Mouse (Mus musculus) forebrain, postnatal 0 days (tissue): ENCODE results near the gene Fcer1g. TPM values are rescaled to one million over a fixed set of nuclear protein-coding genes. Genes with fewer than 3 reads are reported as not detected.

Experiments
- ATAC-seq: fragments of 200-750 bp; cut with Nextera tagmentation; 2 replicates; pipeline ENCODE4 v1.8.0; 2017; ENCODE audit warnings: mild to moderate bottlenecking, moderate library complexity
- DNase-seq: peaks from one replicate; pipeline ENCODE4 v3.0.0-alpha.2; 2015
- H3K27ac ChIP-seq: fragments of 300-500 bp; sonication (generic); 2 replicates; pipeline ENCODE4 v1.5.1; 2014; ENCODE audit warnings: low read depth, mild to moderate bottlenecking, antibody characterized with exemption, low read length, moderate library complexity, mixed read lengths
- H3K27me3 ChIP-seq: fragments of 300-500 bp; sonication (generic); 2 replicates; pipeline ENCODE4 v1.6.1; 2014; ENCODE audit warnings: mild to moderate bottlenecking, low read length, mixed read lengths; ENCODE audit not compliant: insufficient read depth
- H3K36me3 ChIP-seq: fragments of 300-500 bp; sonication (generic); 2 replicates; pipeline ENCODE4 v1.6.1; 2014; ENCODE audit warnings: mild to moderate bottlenecking, moderate library complexity; ENCODE audit not compliant: insufficient read depth
- H3K4me1 ChIP-seq: fragments of 300-500 bp; sonication (generic); 2 replicates; pipeline ENCODE4 v1.6.1; 2014; ENCODE audit warnings: antibody characterized with exemption; ENCODE audit not compliant: insufficient read depth
- H3K4me2 ChIP-seq: fragments of 300-500 bp; sonication (generic); 2 replicates; pipeline ENCODE4 v1.6.1; 2014; ENCODE audit warnings: low read depth, mild to moderate bottlenecking, moderate library complexity
- H3K4me3 ChIP-seq: fragments of 300-500 bp; sonication (generic); 2 replicates; pipeline ENCODE4 v1.5.1; 2014; ENCODE audit warnings: low read depth, low read length, mixed read lengths
- H3K9ac ChIP-seq: fragments of 300-500 bp; sonication (generic); 2 replicates; pipeline ENCODE4 v1.6.1; 2014; ENCODE audit warnings: mild to moderate bottlenecking
- H3K9me3 ChIP-seq: fragments of 300-500 bp; sonication (generic); 2 replicates; pipeline ENCODE4 v1.6.1; 2016; ENCODE audit warnings: low read length
- CTCF ChIP-seq: sonication (generic); IDR thresholded peaks from 2 replicates; pipeline ENCODE4 v1.5.1; 2016; ENCODE audit warnings: antibody characterized with exemption, control low read depth, low read depth
- WGBS: fragments of 180-500 bp; shearing (Covaris S2); extraction: QIAGEN DNeasy Blood & Tissue Kit; methylation state at CpG from one replicate; pipeline ENCODE4 v1.1.7; 2014; 5-methylcytosine and 5-hydroxymethylcytosine counted together
- polyA plus RNA-seq: library from polyadenylated mRNA; unstranded; fragments of >200 nt; fragmentation: Nextera tagmentation; extraction: Ambion mirVana; gene quantifications from 2 replicates; pipeline ENCODE4 v1.2.1, GENCODE M21; 2015
- total RNA-seq: library from RNA; depleted of rRNA; stranded (reverse); fragments of >200 nt; gene quantifications from 2 replicates; pipeline ENCODE4 v1.2.3, GENCODE M21; 2014

Fcer1g gene
- total and polyA plus RNA-seq, 2 experiments from 2014 or later: 11.2 to 33.2 TPM

DNA sequence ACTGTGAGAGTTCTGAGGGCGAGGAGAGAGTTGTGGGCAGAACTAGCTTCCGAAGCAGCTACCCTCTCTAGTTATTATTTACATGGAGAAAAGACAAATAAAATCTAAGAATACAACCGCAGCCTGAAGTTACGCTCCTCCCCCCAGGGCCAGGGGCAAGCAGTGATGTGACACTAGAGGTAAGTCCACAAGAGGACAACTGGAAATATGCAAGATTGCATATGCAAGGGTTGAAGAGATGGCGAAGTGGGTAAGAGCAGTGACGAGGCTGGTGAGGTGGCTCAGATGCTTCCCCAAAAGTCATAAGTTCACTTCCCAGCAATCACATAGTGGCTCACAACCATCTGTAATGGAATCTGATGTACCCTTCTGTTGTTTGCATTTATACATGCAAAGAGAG lies 11.0 kb downstream of the Fcer1g start:
- Histone ChIP-seq H3K4me3 (peak overlapping the region; percentile 56; the same call in 1 of the 2 replicates), H3K4me1 (peaks cover 9% of the 10 kb centered on the region), H3K9ac (no peak overlapping the region), H3K4me2 (peak overlapping the region; percentile 83; the same call in 1 of the 2 replicates), H3K27ac (0 out of 2 replicates have a peak overlapping the region, but pooled peaks have one; percentile 35), H3K9me3 (no peaks in the 10 kb centered on the region), H3K36me3 (peaks cover 18% of the 10 kb centered on the region), H3K27me3 (no peaks in the 10 kb centered on the region)
- WGBS: 83% methylated on average over 6 of the region's 6 CpGs
- TF ChIP-seq CTCF: no peak
- DNase-seq: no peak
- ATAC-seq: no peak

DNA sequence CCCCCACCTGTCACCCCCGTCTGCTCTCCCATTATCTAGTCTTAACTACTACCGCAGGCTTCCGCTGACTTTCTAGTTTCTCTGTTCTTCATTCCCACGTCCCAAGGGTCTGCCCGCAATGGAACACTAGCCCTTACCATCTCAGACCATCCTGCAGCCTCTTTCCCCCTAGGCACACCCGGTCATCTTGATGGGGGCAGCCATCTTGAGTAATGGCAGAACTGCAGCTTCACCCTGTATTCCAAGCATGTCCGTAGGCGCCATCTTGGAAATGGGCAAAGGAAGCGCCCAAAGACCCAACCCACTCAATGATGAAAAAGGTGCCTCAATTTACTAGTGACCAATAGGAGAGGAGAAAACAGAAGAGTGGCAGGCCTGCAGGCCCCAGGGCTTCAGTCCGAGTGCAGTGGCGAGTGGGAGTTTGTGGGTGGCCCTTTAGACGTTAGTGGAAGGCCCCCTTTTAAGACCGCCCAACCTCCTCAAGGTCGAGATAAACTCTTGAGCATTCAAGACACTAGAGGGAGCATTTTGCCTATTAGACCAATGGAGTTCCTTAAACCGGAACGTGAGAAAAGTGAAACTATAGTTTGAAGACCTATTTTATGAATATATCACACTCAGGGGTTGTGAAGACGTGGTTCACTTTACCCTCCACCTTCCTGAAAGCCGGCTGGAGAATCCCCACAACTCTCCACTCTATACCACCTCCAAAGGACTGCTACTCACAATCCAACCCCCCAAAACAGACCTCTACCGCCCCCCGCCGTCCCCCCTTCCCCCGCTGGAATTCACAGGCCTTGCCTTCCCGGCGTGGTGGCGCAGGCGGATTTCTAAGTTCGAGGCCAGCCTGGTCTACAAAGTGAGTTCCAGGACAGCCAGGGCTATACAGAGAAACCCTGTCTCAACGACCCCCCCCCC lies 11.7 kb downstream of the Fcer1g start, which contains the start of gene Tomm40l:
Gene Tomm40l (minus strand): TSS at position 277 of the 918 bp plus-strand sequence.
- peak; percentile 97 for ATAC-seq
- peak; percentile 70 for TF ChIP-seq CTCF
- DNase-seq: peak; percentile 96
- peak within 1 kb of the TSS; percentile 47 for H3K9ac ChIP-seq
- peaks cover 9% of the 10 kb centered on the region for H3K4me1 ChIP-seq
- peaks cover 21% of the 10 kb centered on the region for H3K36me3 ChIP-seq
- H3K27me3 ChIP-seq: no peaks in the 10 kb centered on the region
- peak within 1 kb of the TSS; percentile 56 for H3K4me3 ChIP-seq
- H3K27ac ChIP-seq: 0 out of 2 replicates have a peak within 1 kb of the TSS, but pooled peaks have one; percentile 35
- H3K4me2 ChIP-seq: peak within 1 kb of the TSS; percentile 83
- no peaks in the 10 kb centered on the region for H3K9me3 ChIP-seq
- WGBS: 3% methylated on average over 28 of the region's 28 CpGs

- Histone ChIP-seq H3K4me3 (peak overlapping the region; percentile 56), H3K9ac (peak overlapping the region; percentile 47), H3K27ac (0 out of 2 replicates have a peak overlapping the region, but pooled peaks have one; percentile 35), H3K9me3 (no peaks in the 10 kb centered on the region), H3K4me1 (peaks cover 9% of the 10 kb centered on the region), H3K36me3 (peaks cover 21% of the 10 kb centered on the region), H3K4me2 (peak overlapping the region; percentile 83), H3K27me3 (no peaks in the 10 kb centered on the region)
- no peak for ATAC-seq
- DNase-seq: peak; percentile 16
- 6% methylated on average over 22 of the region's 22 CpGs for WGBS
- no peak for TF ChIP-seq CTCF
Measured at GRCm38 (mm10) chr1:171221281-171222193, 12.6 kb downstream of the Fcer1g start.

GRCm38 (mm10) chr1:171220871-171221270 lies 13.3 kb downstream of the Fcer1g start:
- Histone ChIP-seq H3K4me1 (peaks cover 9% of the 10 kb centered on the region), H3K9ac (no peak overlapping the region), H3K9me3 (no peaks in the 10 kb centered on the region), H3K4me2 (peak overlapping the region; percentile 83), H3K4me3 (peak overlapping the region; percentile 56; the same call in 1 of the 2 replicates), H3K27me3 (no peaks in the 10 kb centered on the region), H3K36me3 (peaks cover 21% of the 10 kb centered on the region), H3K27ac (no peak overlapping the region)
- DNase-seq: peak; percentile 91
- ATAC-seq: peak; percentile 28; the same call in 1 of the 2 replicates
- TF ChIP-seq CTCF: peak; percentile 93
- WGBS: 11% methylated on average over 10 of the region's 10 CpGs

- no peak for DNase-seq
- Histone ChIP-seq H3K4me1 (peaks cover 5% of the 10 kb centered on the region), H3K4me2 (no peak overlapping the region), H3K4me3 (no peak overlapping the region), H3K36me3 (peaks cover 21% of the 10 kb centered on the region), H3K9ac (no peak overlapping the region), H3K27me3 (no peaks in the 10 kb centered on the region), H3K27ac (no peak overlapping the region), H3K9me3 (no peaks in the 10 kb centered on the region)
- no peak for ATAC-seq
- TF ChIP-seq CTCF: no peak
- WGBS: 90% methylated on average over 18 of the region's 18 CpGs
Measured at GRCm38 (mm10) chr1:171216241-171216955, 17.8 kb downstream of the Fcer1g start.
